Mouse (Mus musculus) limb, embryonic 14.5 days (tissue): ENCODE measurements around the gene Ccdc50. TPM values are rescaled to one million over a fixed set of nuclear protein-coding genes. Genes with fewer than 3 reads are reported as not detected.

Experiments
- ATAC-seq: fragments of 200-750 bp; cut with Nextera tagmentation; 2 replicates; pipeline ENCODE4 v1.8.0; 2017; ENCODE audit warnings: low read depth, moderate number of reproducible peaks, moderate TSS enrichment; ENCODE audit not compliant: low FRiP score
- DNase-seq: peaks from one replicate; pipeline ENCODE4 v3.0.0-alpha.2; 2015; ENCODE audit warnings: low spot score
- H3K27ac ChIP-seq: fragments of 300-500 bp; sonication (generic); replicated peaks from 2 replicates; pipeline ENCODE4 v1.5.1; 2014; ENCODE audit warnings: low read depth, mild to moderate bottlenecking, low read length, moderate library complexity, mixed read lengths
- H3K27me3 ChIP-seq: fragments of 300-500 bp; sonication (generic); 2 replicates; pipeline ENCODE4 v1.6.1; 2014; ENCODE audit warnings: low read length, mixed read lengths; ENCODE audit not compliant: control insufficient read depth, insufficient read depth
- H3K36me3 ChIP-seq: fragments of 300-500 bp; sonication (generic); 2 replicates; pipeline ENCODE4 v1.6.1; 2014; ENCODE audit warnings: mild to moderate bottlenecking, low read length, moderate library complexity, mixed read lengths; ENCODE audit not compliant: control insufficient read depth, insufficient read depth
- H3K4me1 ChIP-seq: fragments of 300-500 bp; sonication (generic); 2 replicates; pipeline ENCODE4 v1.6.1; 2014; ENCODE audit warnings: antibody characterized with exemption, low read length, mixed read lengths; ENCODE audit not compliant: control insufficient read depth, insufficient read depth
- H3K4me2 ChIP-seq: fragments of 300-500 bp; sonication (generic); replicated peaks from 2 replicates; pipeline ENCODE4 v1.6.1; 2014; ENCODE audit warnings: low read depth, mild to moderate bottlenecking, low read length, moderate library complexity; ENCODE audit not compliant: severe bottlenecking
- H3K4me3 ChIP-seq: fragments of 300-500 bp; sonication (generic); replicated peaks from 2 replicates; pipeline ENCODE4 v1.5.1; 2014; ENCODE audit warnings: low read length
- H3K9ac ChIP-seq: fragments of 300-500 bp; sonication (generic); 2 replicates; pipeline ENCODE4 v1.6.1; 2014; ENCODE audit warnings: mild to moderate bottlenecking, low read depth, low read length, moderate library complexity; ENCODE audit not compliant: severe bottlenecking
- H3K9me3 ChIP-seq: fragments of 300-500 bp; sonication (generic); 2 replicates; pipeline ENCODE4 v1.6.1; 2016; ENCODE audit warnings: low read length; ENCODE audit not compliant: control insufficient read depth
- POLR2A ChIP-seq: fragments of 200-500 bp; IDR thresholded peaks from 2 replicates; pipeline ENCODE4 v1.8.0; 2012; ENCODE audit warnings: inconsistent platforms, mild to moderate bottlenecking, moderate library complexity, borderline replicate concordance; ENCODE audit not compliant: insufficient read depth, insufficient read length; ENCODE audit errors: extremely low read depth
- WGBS: fragments of 180-500 bp; shearing (Covaris S2); extraction: QIAGEN DNeasy Blood & Tissue Kit; methylation state at CpG from one replicate; pipeline ENCODE4 v1.1.7; 2014; 5-methylcytosine and 5-hydroxymethylcytosine counted together
- polyA plus RNA-seq, 2 experiments: library from polyadenylated mRNA; depleted of rRNA in 1 of 2; stranded (reverse) in 1 of 2; unstranded in 1 of 2; fragments of >200 nt; fragmentation: Nextera tagmentation in 1 of 2; extraction: Ambion mirVana in 1 of 2; gene quantifications; 2 replicates each; pipeline versions ENCODE4 v1.2.1 to v1.2.3; 2012 to 2014

Gene Ccdc50
- polyA plus RNA-seq, 2 experiments, result 39.4 to 50.5 TPM

GRCm38 (mm10) chr16:27396951-27397350, 8.3 kb downstream of the Ccdc50 start:
- Histone ChIP-seq H3K27me3 (no peaks in the 10 kb centered on the region), H3K27ac (no peak overlapping the region), H3K36me3 (no peaks in the 10 kb centered on the region), H3K9ac (no peak overlapping the region), H3K4me2 (no peak overlapping the region), H3K4me1 (0 out of 2 replicates have a peak, but pooled peaks cover 2% of the 10 kb centered on the region), H3K9me3 (no peaks in the 10 kb centered on the region), H3K4me3 (no peak overlapping the region)
- DNase-seq, result no peak
- TF ChIP-seq POLR2A, result no peak
- no peak for ATAC-seq
- 88% methylated on average over 1 of the region's 1 CpGs for whole genome bisulfite sequencing

GRCm38 (mm10) chr16:27399026-27399718, 10.5 kb downstream of the Ccdc50 start:
- TF ChIP-seq POLR2A, result no peak
- H3K4me2 ChIP-seq, result no peak overlapping the region
- 0 out of 2 replicates have a peak, but pooled peaks cover 5% of the 10 kb centered on the region for H3K4me1 ChIP-seq
- ATAC-seq (no peak), DNase-seq (no peak)
- no peak overlapping the region for H3K27ac ChIP-seq
- 87% methylated on average over 3 of the region's 3 CpGs for WGBS
- H3K4me3 ChIP-seq, result no peak overlapping the region
- no peak overlapping the region for H3K9ac ChIP-seq
- no peaks in the 10 kb centered on the region for H3K9me3 ChIP-seq
- no peaks in the 10 kb centered on the region for H3K27me3 ChIP-seq
- no peaks in the 10 kb centered on the region for H3K36me3 ChIP-seq

GRCm38 (mm10) chr16:27399719-27400253, 11.1 kb downstream of the Ccdc50 start:
- Histone ChIP-seq H3K4me1 (0 out of 2 replicates have a peak, but pooled peaks cover 5% of the 10 kb centered on the region), H3K4me3 (no peak overlapping the region), H3K36me3 (no peaks in the 10 kb centered on the region), H3K9ac (no peak overlapping the region), H3K27me3 (no peaks in the 10 kb centered on the region), H3K9me3 (no peaks in the 10 kb centered on the region), H3K4me2 (no peak overlapping the region), H3K27ac (no peak overlapping the region)
- WGBS, result 88% methylated on average over 6 of the region's 6 CpGs
- ATAC-seq (no peak), DNase-seq (no peak)
- TF ChIP-seq POLR2A, result no peak

GRCm38 (mm10) chr16:27401579-27401978, 12.9 kb downstream of the Ccdc50 start:
- no peak for TF ChIP-seq POLR2A
- Histone ChIP-seq H3K4me3 (no peak overlapping the region), H3K9ac (no peak overlapping the region), H3K36me3 (peaks cover 8% of the 10 kb centered on the region), H3K4me1 (0 out of 2 replicates have a peak, but pooled peaks cover 5% of the 10 kb centered on the region), H3K9me3 (no peaks in the 10 kb centered on the region), H3K4me2 (no peak overlapping the region), H3K27me3 (no peaks in the 10 kb centered on the region), H3K27ac (no peak overlapping the region)
- DNase-seq (no peak), ATAC-seq (no peak)
- WGBS, result 76% methylated on average over 2 of the region's 2 CpGs

- Histone ChIP-seq H3K4me1 (0 out of 2 replicates have a peak, but pooled peaks cover 5% of the 10 kb centered on the region), H3K4me2 (no peak overlapping the region), H3K9ac (no peak overlapping the region), H3K4me3 (no peak overlapping the region), H3K36me3 (peaks cover 26% of the 10 kb centered on the region), H3K27ac (no peak overlapping the region), H3K27me3 (no peaks in the 10 kb centered on the region), H3K9me3 (no peaks in the 10 kb centered on the region)
- DNase-seq (no peak), ATAC-seq (no peak)
- TF ChIP-seq POLR2A, result no peak
Observed at GRCm38 (mm10) chr16:27404107-27404506, 15.4 kb downstream of the Ccdc50 start.
